Mouse (Mus musculus) midbrain, postnatal 0 days (tissue): ENCODE measurements around the gene Tnfrsf1a. TPM values are rescaled to one million over a fixed set of nuclear protein-coding genes. Genes with fewer than 3 reads are reported as not detected.
"Not testable (repeated sequence)": the region's sequence is repeated elsewhere in the genome, so short reads cannot be mapped to it uniquely, and the experiment has no call there.

ENCODE experiments used
- ATAC-seq: fragments of 200-750 bp; cut with Nextera tagmentation; 2 replicates; pipeline ENCODE4 v1.8.0; 2017; ENCODE audit warnings: moderate number of reproducible peaks, mild to moderate bottlenecking, moderate TSS enrichment, moderate library complexity; ENCODE audit not compliant: low FRiP score
- DNase-seq: peaks from one replicate; pipeline ENCODE4 v3.0.0-alpha.2; 2015; ENCODE audit warnings: low spot score
- H3K27ac ChIP-seq: fragments of 300-500 bp; sonication (generic); 2 replicates; pipeline ENCODE4 v1.5.1; 2014; ENCODE audit warnings: low read depth, mild to moderate bottlenecking, low read length, mixed read lengths
- H3K27me3 ChIP-seq: fragments of 300-500 bp; sonication (generic); 2 replicates; pipeline ENCODE4 v1.6.1; 2014; ENCODE audit warnings: low read length, control low read depth, mixed read lengths; ENCODE audit not compliant: insufficient read depth
- H3K36me3 ChIP-seq: fragments of 300-500 bp; sonication (generic); 2 replicates; pipeline ENCODE4 v1.6.1; 2014; ENCODE audit warnings: low read length, control low read depth, mixed read lengths; ENCODE audit not compliant: insufficient read depth
- H3K4me1 ChIP-seq: fragments of 300-500 bp; sonication (generic); 2 replicates; pipeline ENCODE4 v1.6.1; 2014; ENCODE audit warnings: mild to moderate bottlenecking, control low read depth, antibody characterized with exemption, low read length, mixed read lengths; ENCODE audit not compliant: insufficient read depth
- H3K4me2 ChIP-seq: fragments of 300-500 bp; sonication (generic); 2 replicates; pipeline ENCODE4 v1.6.1; 2014; ENCODE audit warnings: low read depth, mild to moderate bottlenecking, low read length, mixed read lengths; ENCODE audit not compliant: poor library complexity, severe bottlenecking
- H3K4me3 ChIP-seq: fragments of 300-500 bp; sonication (generic); 2 replicates; pipeline ENCODE4 v1.5.1; 2014; ENCODE audit warnings: low read depth, mild to moderate bottlenecking, low read length, moderate library complexity
- H3K9ac ChIP-seq: fragments of 300-500 bp; sonication (generic); replicated peaks from 2 replicates; pipeline ENCODE4 v1.6.1; 2014; ENCODE audit warnings: mild to moderate bottlenecking, low read length, moderate library complexity, mixed read lengths; ENCODE audit not compliant: poor library complexity, severe bottlenecking
- H3K9me3 ChIP-seq: fragments of 300-500 bp; sonication (generic); 2 replicates; pipeline ENCODE4 v1.6.1; 2016; ENCODE audit warnings: low read length, control low read depth
- CTCF ChIP-seq: IDR thresholded peaks from 2 replicates; pipeline ENCODE4 v1.5.1; 2016; ENCODE audit warnings: antibody characterized with exemption, mild to moderate bottlenecking
- WGBS: fragments of 180-500 bp; shearing (Covaris S2); extraction: QIAGEN DNeasy Blood & Tissue Kit; methylation state at CpG from one replicate; pipeline ENCODE4 v1.1.7; 2014; 5-methylcytosine and 5-hydroxymethylcytosine counted together
- polyA plus RNA-seq: library from polyadenylated mRNA; unstranded; fragments of >200 nt; fragmentation: Nextera tagmentation; extraction: Ambion mirVana; gene quantifications from 2 replicates; pipeline ENCODE4 v1.2.1, GENCODE M21; 2015
- total RNA-seq: library from RNA; depleted of rRNA; stranded (reverse); fragments of >200 nt; gene quantifications from 2 replicates; pipeline ENCODE4 v1.2.3, GENCODE M21; 2014; rRNA removed

The Tnfrsf1a gene
- total RNA-seq (9.2 and 15.9 TPM in 2 replicates), polyA plus RNA-seq (10.4 and 12.9 TPM in 2 replicates)

GRCm38 (mm10) chr6:125348721-125349574 is at the start of gene Tnfrsf1a:
Gene Tnfrsf1a (plus strand): TSS chr6:125349362.
- no peak for TF ChIP-seq CTCF
- peak within 1 kb of the TSS; percentile 29 for H3K4me3 ChIP-seq
- H3K4me2 ChIP-seq = peak within 1 kb of the TSS; percentile 46
- H3K27ac ChIP-seq = peak within 1 kb of the TSS; percentile 32; the same call in 1 of the 2 replicates
- no peaks in the 10 kb centered on the region for H3K4me1 ChIP-seq
- DNase-seq (no peak), ATAC-seq (no peak)
- WGBS = 9% methylated on average over 22 of the region's 22 CpGs
- H3K9me3 ChIP-seq = no peaks in the 10 kb centered on the region
- H3K27me3 ChIP-seq = peaks cover 8% of the 10 kb centered on the region; the same call in 1 of the 2 replicates
- H3K36me3 ChIP-seq = no peaks in the 10 kb centered on the region
- no peak within 1 kb of the TSS; the same call in 1 of the 2 replicates for H3K9ac ChIP-seq

GRCm38 (mm10) chr6:125300982-125301381 is 48.2 kb upstream of the Tnfrsf1a start:
- no peak for ATAC-seq
- no peak overlapping the region for H3K4me2 ChIP-seq
- H3K27ac ChIP-seq = no peak overlapping the region
- H3K4me3 ChIP-seq = no peak overlapping the region
- H3K27me3 ChIP-seq = no peaks in the 10 kb centered on the region
- H3K36me3 ChIP-seq = no peaks in the 10 kb centered on the region
- no peak for DNase-seq
- H3K9me3 ChIP-seq = no peaks in the 10 kb centered on the region
- H3K4me1 ChIP-seq = no peaks in the 10 kb centered on the region
- TF ChIP-seq CTCF = no peak
- H3K9ac ChIP-seq = no peak overlapping the region
- 64% methylated on average over 1 of the region's 1 CpGs for WGBS

- no peaks in the 10 kb centered on the region for H3K36me3 ChIP-seq
- no peak overlapping the region for H3K9ac ChIP-seq
- no peak for DNase-seq
- no peaks in the 10 kb centered on the region for H3K9me3 ChIP-seq
- no peak for ATAC-seq
- no peaks in the 10 kb centered on the region for H3K27me3 ChIP-seq
- no peak for TF ChIP-seq CTCF
- 85% methylated on average over 24 of the region's 24 CpGs for WGBS
- no peak overlapping the region for H3K4me3 ChIP-seq
- H3K27ac ChIP-seq = no peak overlapping the region
- no peak overlapping the region for H3K4me2 ChIP-seq
- no peaks in the 10 kb centered on the region for H3K4me1 ChIP-seq
Measured at GRCm38 (mm10) chr6:125302231-125302982, 46.8 kb upstream of the Tnfrsf1a start.

DNA sequence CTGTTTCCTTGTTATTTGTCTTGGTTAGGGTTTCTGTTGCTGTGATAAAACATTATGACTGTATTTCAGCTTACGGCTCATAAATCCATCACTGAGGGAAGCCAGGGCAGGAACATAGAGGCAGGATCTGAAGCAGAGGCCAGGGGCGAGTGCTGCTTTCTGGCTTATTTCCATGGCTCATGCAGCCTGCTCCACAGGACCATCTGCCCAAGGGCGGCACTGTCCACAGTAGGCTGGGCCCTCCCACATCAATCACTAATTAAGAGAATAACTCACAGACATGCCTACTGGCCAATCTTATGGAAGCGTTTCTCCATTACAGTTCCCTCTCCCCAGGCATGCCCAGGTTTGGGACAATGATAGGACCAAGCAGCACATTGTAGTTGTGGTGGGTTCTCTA is 45.9 kb upstream of the Tnfrsf1a start:
- Histone ChIP-seq H3K36me3 (no peaks in the 10 kb centered on the region), H3K9me3 (no peaks in the 10 kb centered on the region), H3K4me1 (no peaks in the 10 kb centered on the region), H3K9ac (no peak overlapping the region), H3K4me2 (no peak overlapping the region), H3K4me3 (no peak overlapping the region), H3K27me3 (no peaks in the 10 kb centered on the region), H3K27ac (no peak overlapping the region)
- DNase-seq (peak; percentile 53), ATAC-seq (no peak)
- 63% methylated on average over 4 of the region's 4 CpGs for WGBS
- TF ChIP-seq CTCF = no peak

DNA sequence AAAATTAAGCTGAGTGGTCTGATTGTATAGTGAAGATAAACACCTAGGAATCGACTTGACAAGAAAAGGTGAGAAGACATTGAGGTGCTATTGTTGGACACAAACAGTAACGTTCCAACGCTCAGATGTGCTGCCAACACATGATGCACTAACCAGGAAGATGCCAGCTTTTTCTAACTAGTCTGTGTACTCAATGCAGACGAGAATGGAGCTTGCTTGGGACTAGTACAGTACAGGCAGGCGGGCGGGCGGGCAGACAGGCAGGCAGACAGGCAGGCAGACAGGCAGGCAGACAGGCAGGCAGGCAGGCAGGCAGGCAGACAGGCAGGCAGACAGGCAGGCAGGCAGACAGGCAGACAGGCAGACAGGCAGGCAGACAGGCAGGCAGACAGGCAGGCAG is 44.8 kb upstream of the Tnfrsf1a start:
- H3K4me2 ChIP-seq, ATAC-seq, H3K36me3 ChIP-seq, H3K27ac ChIP-seq, H3K9me3 ChIP-seq, H3K27me3 ChIP-seq, DNase-seq, H3K9ac ChIP-seq, H3K4me3 ChIP-seq, H3K4me1 ChIP-seq: not testable (repeated sequence)
- 89% methylated on average over 7 of the region's 7 CpGs for WGBS

DNA sequence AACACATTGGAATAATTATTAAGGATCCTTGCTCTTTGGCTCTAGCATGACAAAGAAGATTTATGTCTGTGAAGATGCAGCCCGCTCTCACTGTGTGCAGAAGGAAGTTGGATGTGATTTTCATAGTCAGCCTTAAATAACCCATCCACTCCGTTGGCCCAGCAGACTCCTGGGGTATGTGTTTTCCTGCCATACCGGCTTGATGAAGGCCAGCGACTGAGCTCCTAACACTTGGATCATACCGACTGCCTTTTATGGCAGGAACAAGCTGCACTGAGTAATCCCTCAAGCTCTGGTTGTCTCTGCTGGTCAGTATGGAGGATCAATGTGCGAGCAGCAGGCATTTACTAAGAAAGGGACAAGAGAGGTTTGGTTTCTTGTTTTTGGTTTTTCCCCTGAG is 43.7 kb upstream of the Tnfrsf1a start:
- ATAC-seq (no peak), DNase-seq (no peak)
- Histone ChIP-seq H3K36me3 (no peaks in the 10 kb centered on the region), H3K4me1 (no peaks in the 10 kb centered on the region), H3K4me2 (no peak overlapping the region), H3K9ac (no peak overlapping the region), H3K27me3 (no peaks in the 10 kb centered on the region), H3K9me3 (no peaks in the 10 kb centered on the region), H3K4me3 (no peak overlapping the region), H3K27ac (no peak overlapping the region)
- TF ChIP-seq CTCF = no peak
- WGBS = 84% methylated on average over 6 of the region's 6 CpGs
